Mouse (Mus musculus) adrenal gland, postnatal 25 days (tissue): ENCODE measurements around the gene Mpnd. TPM values are rescaled to one million over a fixed set of nuclear protein-coding genes. Genes with fewer than 3 reads are reported as not detected.

Experiments used
- DNase-seq: peaks from one replicate; pipeline ENCODE4 v3.0.0; 2021; ENCODE audit warnings: mixed read lengths
- long read RNA-seq: library from polyadenylated mRNA; stranded (forward); transcript quantifications from one replicate; pipeline ENCODE4 v2.0.0, GENCODE M21; 2021
- total RNA-seq: library from RNA; stranded (reverse); gene quantifications from 2 replicates; pipeline ENCODE4 v1.2.3, GENCODE M21; 2021

The Mpnd gene
- total RNA-seq: 119 and 129 TPM in 2 replicates
- long read RNA-seq, transcript Mpnd-204 (13 exons, 1,701 nt): major isoform, 169 of 229 reads
- long read RNA-seq, partial matches to known transcripts: 46 of 229 reads
- long read RNA-seq, other reads (novel, unspliced or antisense): 14 of 229 reads

DNA sequence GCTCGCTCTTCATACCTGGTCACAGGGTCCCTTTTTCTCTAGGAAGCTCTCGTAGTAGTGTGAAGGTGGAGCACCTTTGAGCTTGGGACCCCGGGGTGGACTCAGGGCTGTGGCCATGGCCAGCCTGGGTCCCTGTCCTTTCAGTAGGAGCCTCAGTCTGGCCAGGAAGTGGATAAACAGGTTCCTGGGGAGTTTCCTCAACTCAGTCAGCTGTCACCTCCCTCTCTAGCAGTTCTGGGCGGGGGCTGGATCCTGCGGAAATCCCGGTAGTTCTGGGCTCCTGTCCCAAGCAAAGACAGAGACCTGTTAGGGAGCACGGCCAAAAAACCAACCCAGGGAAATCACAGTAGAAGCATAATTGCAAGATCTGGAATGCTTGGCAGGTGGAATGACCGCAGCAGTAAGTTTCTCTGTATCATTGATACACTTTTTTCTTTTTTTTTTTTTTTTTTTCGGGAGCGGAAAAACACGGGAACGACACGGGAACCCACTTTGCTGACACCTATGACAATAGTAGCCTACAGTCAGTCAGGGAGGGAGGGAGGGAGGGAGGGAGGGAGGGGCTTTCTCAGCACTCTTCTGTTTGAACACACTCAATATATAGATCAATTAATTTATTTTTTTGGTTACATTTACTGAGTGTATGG lies at the start of gene Mpnd, which contains the start of gene Stap2:
Gene Mpnd (plus strand): TSS at position 297 of the 647 bp plus-strand sequence.
Gene Stap2 (minus strand): TSS at position 170 of the 647 bp plus-strand sequence.
- DNase-seq: no peak

DNA sequence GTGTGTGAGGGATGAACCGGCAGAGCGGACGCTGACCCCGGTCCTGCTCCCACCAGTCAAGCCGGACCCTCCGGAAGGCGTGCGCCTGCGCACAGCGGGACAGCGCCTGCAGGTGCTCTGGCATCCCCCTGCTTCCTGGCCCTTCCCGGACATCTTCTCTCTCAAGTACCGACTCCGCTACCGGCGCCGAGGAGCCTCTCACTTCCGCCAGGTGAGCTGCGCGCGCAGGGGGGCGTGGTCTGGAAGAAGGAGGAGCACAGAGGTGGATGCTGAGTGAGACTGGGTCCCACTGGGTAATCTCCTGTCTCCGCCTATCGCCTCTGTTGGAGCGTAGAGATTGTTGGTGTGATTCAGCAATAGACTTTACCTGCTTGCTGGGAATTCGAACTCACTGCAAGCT lies 49.4 kb upstream of the Mpnd start:
- DNase-seq: peak; percentile 66

DNA sequence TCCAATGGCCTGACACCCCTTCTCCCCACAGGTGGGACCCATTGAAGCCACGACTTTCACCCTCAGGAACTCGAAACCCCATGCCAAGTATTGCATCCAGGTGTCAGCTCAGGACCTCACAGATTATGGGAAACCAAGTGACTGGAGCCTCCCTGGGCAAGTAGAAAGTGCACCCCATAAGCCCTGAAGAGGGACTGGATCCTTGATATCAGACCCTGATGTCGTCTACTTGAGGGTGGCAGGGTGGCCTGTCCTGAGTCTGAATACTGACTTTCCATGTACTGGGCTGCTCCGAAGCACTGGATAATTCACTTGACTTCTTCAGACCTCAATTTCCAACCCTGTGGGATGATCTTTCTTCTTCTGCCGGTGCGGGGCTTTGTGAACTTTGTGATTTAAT lies 48.9 kb upstream of the Mpnd start:
- DNase-seq: no peak

DNA sequence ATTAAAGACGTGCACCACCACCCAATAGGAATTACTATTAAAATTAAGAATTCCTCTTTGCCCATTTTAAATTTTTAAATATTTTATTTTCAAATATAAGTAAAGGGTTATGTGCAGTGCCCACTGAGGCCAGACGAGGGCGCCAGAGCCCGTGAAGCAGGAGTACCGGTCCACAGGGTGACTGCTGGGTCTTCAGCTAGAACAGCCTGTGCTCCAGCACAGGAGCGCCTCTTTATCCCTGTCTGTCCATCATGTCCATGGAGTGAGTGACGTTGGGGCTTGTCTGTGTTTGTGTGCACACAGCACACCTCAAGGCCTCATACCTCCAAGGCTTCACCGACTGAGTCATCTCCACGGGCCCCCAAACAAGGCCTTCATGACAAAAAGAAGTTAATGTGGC lies 48.3 kb upstream of the Mpnd start:
- DNase-seq: peak; percentile 81

DNA sequence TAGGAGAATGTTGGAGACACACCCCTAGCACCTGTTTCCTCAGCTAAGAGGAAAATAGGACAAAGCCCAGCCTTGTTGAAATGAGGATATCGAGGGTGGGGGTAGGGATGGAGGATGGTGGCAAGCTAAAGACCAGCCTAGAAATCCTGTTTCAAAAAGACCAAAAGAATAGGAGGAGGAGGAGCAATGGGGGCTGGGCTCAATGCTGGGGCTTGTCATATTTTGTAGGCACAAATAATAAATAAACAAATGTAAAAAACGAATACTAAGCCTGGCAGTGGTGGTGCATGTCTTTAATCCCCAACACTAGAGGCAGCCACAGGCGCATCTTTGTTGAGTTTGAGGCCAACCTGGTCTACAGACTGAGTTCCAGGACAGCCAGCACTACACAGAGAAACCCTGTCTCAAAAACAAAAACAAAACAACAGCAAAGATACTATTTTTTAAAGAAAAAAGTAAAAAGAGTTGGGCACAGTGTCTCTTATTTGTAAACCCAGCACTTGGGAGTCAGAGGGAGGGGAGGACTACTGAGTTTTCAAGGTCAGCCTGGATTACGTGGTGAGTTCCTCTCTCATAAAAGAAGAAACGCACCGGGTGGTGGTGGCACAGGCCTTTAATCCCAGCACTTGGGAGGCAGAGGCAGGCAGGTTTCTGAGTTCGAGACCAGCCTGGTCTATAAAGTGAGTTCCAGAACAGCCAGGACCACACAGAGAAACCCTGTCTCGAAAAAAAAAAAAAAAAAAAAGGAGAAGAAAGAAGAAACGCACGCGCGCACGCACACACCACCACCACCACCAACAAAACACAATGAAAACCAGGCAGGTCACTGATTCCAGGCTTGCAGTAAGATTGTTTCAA lies 47.6 kb upstream of the Mpnd start:
- no peak for DNase-seq

DNA sequence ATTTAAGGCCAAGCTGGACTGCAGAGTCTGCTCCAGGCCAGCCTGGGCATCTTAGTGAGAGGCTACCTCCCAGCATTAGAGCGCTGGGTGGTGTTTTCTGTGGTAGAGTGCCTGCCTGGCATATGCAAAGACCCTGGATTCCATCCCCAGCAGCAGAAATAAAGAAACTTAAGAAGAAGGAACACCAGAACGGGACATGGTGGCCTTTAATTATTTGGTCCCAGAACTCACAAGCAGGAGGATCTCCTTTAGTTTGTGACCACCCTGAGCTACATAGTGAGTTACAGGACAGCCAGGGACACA lies 47.0 kb upstream of the Mpnd start:
- no peak for DNase-seq

DNA sequence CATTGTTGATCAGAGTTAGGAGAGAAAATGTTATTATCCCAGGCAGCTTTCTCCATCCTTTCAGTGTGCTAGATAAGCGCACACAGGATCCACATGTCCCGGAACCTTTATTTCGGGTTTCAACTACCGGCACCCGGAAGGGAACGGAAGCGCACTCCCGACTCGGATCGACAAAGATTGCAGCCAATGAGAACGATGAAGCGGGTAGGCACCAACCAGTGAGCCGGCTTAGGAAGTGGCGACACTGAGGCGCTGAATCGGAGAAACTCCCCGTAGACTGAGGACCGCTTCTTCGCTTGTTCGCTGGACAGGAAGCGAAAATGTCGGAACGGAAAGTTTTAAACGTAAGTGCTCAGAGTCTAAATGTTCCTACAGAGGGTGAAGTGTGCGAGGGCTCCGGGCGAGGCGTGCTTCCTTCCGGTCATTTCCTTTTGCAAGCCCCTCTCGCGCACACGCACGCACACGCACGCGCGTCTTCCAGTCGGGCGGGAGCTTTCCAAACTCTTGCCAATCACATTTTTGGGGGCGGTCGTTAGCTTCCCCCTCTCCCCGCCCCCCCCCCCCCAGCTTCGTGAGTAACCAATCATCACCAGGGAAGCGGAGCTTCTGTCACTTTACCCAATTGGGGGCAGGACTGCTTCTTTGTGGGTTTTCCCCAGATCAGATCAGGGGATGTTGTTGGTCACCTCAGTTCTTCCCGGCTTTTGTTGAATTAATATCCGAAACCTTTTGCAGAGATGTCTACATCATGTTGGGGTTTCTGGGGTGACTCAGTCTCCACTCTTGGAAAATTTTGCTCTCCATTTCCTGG lies 46.4 kb upstream of the Mpnd start, which contains the start of gene Yju2:
Gene Yju2 (plus strand): TSS at position 182 of the 811 bp plus-strand sequence.
- DNase-seq: peak; percentile 86

DNA sequence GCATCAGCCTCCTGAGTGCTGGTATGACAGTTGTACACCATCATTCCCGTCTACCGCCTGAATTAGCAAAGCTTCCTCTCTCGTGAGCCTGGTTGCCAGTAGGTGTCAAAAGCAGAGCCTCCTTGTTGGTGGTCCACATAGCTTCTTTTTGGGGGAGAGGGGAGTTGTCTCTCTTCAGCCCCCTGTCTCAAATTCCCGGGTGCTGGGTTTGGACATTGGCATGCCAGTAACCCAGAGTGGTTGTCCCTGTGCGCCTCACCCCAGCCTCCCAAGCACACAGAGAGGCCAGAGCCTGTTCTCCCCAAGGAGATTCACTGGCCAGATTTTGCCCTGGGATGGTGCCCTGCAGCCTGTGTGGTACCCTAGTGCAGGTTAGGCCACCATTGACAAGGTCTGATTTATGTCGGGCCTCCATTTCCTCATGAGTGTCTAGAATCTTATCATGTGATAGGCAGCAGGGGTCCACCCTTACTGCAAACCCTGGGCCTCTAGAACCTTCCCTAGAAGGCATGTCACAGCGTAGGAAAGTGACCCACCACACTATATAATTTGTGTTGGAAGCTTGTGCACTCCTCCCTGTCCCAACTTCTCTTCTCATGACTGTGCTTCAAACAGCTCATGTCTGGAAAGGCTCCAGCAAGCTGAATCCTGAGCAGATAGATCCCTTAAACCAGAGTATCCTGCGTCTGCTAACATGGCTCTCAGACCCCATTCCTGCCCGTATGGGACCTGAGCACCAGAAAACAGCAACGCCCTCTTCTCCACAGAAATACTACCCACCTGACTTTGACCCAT lies 45.4 kb upstream of the Mpnd start:
- no peak for DNase-seq

DNA sequence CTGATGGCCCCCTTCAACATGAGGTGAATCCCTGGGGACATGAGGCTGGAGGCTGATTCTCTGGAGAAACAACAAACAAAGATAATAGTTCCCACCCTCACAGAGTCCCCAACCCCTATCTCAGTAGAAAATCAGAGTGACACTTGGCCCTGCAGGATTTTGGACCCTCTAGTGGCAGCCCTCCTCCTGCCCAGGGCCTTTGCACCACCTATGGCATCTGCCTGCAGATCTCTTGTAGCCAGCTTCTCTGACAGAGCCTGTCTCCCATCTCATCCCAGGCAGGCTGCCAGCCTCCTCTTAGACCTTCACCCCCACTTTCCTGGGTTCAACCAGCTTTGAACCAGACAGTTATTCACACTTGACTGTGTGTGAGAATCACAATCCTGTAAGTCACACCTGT lies 44.7 kb upstream of the Mpnd start:
- no peak for DNase-seq

DNA sequence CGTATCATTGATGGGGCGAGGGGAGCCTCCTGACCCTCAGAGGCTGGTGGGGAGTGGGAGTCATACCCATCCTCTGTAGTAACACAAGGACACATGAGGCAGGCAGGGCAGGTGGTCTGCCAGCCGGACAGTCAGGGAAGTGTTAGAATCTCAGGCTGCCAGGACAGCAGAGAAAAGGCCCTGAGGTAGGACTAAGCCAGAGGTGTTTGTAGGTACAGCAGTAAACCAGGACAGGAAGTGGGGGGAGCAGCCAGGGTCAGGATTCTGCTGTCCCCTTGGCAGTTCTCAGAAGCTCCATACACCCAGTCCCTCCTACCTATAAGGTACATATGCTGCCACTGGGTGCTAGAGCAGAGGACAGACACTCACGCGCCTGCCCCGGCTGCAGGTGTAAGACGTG lies 43.9 kb upstream of the Mpnd start:
- DNase-seq: no peak

DNA sequence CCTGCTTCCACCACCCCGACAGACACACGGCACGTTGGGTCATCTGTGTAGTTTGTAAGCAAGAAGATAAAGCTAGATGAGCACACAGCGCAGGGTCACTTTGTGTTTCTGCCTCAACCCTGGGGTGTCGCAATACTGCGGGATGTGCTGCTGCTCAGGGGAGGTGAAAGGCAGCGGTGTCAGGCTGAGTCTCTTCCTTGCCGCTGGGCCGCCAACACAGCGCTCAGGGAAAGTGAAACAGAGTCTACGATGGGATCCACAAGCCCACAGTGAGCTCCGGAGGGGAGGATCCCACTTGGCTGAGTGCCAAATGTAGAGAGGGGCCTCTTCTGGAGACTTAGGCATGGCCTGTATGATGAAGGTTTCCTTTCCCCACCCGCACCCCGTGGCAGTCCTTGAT lies 42.3 kb upstream of the Mpnd start:
- no peak for DNase-seq

DNA sequence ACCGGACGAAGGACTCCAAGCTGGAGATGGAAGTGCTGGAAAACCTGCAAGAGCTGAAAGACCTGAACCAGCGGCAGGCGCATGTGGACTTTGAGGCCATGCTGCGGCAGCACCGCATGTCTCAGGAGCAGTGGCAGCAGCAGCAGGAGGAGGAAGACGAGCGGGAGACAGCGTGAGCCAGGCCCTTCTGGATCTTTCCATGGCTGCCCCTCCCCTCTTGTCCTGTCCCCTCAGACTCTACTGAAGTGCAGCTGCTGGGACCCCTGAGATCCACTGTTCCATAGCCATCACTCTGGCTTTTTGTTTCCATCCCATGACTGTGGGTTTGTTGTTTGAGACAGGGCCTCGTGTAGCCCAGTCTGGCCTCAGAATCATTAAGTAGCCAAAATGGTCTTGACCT lies 41.0 kb upstream of the Mpnd start:
- no peak for DNase-seq

DNA sequence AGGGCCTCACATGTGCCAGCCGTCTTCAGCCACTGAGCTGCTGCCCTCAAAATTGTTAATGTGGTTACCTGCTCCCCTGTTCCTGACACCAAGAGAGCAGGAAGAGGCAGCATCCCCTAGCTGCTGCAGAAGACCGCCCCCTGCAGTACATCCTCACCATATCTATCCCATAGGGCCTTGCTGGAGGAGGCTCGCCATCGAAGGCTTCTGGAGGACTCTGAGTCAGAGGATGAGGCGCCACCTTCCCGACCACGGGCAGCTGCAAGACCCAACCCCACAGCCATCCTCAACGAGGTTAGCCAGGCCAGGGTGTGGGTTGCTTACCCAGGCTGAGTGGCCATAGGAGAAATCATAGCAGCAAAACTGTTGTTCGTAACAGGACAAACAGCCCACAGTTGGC lies 40.5 kb upstream of the Mpnd start:
- no peak for DNase-seq

DNA sequence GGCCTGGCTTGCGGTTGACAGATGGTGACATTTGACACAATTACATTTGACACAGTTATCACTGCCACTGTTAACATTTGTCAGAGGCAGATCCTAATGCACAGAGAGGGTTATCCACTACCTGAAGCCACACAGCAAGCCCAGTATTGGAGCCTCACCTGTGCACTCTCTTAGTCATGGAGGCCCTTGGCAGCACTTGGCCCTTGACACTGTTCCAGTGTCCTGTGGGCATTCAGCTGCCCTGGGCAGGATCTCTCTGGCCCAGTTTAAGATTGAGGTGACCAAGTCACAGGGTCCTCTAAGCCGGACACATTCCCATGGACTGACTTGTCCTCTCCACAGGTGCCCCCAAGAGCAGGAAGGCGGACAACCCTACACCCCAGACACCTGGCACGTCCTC lies 38.3 kb upstream of the Mpnd start:
- no peak for DNase-seq

DNA sequence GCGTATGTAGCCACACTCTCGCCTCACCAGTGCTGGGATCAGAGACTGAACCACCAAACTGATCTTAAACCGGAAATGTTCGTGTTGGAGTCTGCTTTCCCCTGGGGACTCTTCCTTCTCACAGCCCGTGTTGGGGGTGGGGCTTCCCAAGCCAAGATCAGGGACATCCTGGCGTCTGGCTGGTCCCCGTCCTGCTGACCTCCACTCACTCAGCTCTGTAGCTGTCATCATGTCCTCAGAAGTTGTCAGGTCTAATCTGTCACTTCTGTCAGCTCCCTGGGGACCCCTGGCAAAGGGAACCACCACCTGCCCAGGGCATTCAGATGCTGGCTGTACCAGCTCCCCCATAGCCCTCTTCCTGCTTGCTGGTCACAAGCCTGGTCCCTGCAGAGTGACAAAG lies 37.3 kb upstream of the Mpnd start:
- DNase-seq: no peak

DNA sequence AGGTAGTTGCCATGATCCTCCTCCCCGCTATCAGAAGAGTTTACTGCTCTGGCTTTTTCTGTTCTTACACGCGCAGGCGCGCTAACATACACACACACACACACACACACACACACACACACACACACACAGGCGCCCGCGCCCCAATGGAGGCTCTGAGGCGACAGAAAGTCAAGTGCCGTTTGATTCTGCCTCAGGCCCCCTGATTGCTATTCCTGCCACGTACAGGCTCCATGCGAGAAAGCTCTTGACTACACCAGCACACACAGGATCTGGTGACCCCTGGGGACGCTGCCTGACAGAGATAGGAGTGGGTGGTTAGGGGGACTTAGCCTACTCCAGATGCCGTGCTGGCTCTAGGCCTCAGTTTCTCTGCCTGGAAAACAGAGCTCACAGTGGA lies 36.0 kb upstream of the Mpnd start:
- DNase-seq: no peak

DNA sequence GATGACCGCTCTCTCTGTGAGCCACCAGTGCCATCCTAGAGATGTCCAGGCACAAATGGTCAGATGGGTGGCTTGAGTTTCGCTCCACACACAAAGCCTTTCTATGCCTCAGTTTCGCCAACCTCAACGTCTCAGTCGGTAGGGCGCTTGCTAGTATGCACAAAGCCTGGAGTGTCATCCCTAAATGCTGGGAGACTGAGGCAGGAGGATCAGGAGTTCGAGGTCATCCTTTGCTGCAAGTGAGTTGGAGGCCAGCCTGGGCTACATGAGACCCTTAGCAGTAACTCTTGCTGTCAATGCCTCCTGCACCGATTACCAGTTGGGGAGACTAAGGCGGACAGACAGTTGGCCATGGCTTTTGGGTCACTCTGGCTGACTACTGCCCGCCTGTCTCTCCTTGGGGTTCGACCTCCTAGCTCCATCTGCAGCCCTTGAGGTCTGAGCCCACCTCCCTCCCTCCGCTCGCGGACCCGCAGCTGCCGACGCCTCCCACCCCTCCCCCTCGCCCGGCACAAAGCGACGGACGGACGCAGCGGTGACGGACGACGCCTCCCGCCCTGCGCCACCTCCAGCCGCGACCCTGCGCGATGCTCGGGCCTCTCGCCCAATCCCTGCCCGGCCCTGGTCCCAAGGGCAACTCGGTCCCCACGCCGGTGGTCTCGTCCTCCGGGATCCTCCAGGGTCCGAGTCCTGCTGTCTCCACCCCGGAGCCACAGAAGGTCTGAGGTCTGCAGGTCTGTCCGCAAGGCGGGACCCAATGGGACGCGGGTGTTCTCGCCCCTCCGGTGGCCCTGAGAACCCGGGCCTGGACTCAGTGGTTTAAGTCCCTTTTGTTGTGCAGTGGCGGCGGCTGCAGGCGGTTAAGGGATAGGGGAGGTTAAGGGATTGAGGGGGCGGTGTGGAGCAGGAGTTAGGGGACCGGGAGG lies 35.3 kb upstream of the Mpnd start, which contains the start of gene Shd:
Gene Shd (plus strand): TSS at position 502 of the 926 bp plus-strand sequence.
- peak; percentile 37 for DNase-seq

DNA sequence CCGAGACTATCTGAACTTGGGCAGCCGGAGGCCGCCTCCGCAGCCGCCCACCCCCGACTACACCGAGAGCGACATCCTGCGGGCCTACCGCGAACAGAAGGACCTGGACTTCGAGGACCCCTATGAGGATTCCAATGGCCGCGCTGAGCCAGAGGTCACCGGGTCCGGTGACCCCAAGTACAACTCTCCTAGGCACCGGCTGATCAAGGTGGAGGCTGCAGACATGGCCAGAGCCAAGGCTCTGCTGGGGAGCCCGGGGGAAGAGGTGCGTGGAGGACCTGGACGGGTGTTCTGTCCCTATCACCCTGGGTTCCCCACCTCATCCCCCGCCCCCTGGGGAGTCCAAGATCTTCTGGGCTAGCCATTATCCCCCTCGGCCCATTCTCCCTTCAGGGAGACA lies 34.1 kb upstream of the Mpnd start:
- DNase-seq: no peak

DNA sequence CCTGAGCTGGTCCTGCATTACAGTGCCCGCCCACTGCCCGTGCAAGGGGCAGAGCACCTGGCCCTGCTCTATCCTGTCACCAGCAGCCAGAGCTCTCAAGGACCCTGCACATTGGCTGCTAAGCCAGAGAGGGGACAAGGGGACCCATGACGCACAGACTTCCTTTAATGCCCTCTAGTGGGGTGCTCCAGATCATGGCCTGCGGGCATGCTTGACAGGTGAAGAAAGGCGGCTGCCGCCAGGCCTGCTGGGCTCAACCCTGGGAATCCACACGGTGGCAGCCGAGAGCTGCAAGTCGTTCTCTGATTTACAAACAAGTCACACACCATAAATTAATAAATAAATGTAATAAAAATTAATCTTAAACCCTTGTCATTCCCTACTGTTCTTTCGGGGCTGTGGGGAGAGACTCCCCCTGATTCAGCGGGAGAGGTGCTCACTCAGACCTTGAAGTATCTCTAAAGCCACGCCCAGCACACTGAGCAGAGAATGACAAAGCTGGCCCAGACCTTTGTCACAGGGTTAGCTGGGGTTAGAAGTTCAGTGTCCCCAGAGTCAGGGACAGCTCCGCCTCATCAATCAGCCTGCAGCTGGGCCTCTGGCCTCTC lies 29.2 kb upstream of the Mpnd start:
- peak; percentile 84 for DNase-seq

DNA sequence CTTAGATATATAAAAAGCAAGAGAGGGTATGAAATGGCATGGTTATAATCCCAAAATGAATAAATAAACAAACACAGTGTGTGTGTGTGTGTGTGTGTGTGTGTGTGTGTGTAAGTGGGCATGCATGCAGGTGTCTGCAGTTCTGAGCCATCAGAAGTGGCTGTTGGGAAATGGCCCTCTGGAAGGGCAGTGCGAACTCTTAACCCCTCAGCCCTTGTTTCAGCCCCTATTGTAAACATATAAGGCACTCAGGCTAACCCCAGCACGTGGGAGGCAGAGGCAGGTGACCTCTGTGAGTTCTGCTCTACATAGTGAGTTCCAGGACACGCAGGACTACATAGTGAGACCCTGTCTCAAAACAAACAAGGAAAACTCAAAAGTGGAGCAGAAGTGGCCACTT lies 28.2 kb upstream of the Mpnd start:
- DNase-seq: no peak
